Mouse (Mus musculus): ENCODE data around the gene Dclk3.

DNA sequence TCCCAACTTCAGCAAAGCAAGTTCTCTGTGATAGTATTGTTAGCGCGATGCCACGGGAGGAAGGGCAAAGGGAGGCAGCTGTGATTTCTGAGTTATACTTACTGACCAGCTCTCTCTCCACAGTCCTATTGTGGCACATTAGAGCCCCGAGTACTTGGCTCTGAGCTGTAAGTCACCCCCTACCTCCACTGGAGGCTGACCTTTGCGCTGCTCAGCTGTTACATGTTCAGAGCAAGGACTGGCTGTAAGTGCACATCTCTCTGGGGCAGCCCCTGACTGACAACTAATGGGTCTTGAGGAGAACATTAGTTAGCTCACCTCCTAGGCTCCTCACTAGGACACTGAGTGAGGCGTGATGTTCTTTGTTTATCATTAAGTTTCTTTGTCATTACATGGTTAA lies 1.6 kb downstream of the Dclk3 start:
- TF ChIP-seq CTCF (IDR thresholded peaks at IDR 0.05; ENCODE audit: low read depth, low read length) (no peak), EP300 (IDR thresholded peaks at IDR 0.05; ENCODE audit: insufficient read depth, low read depth, low read length) (no peak)

All from ES-Bruce4 (cell line).